Mouse (Mus musculus): ENCODE measurements around the gene Foxm1.

Gene Foxm1

DNA sequence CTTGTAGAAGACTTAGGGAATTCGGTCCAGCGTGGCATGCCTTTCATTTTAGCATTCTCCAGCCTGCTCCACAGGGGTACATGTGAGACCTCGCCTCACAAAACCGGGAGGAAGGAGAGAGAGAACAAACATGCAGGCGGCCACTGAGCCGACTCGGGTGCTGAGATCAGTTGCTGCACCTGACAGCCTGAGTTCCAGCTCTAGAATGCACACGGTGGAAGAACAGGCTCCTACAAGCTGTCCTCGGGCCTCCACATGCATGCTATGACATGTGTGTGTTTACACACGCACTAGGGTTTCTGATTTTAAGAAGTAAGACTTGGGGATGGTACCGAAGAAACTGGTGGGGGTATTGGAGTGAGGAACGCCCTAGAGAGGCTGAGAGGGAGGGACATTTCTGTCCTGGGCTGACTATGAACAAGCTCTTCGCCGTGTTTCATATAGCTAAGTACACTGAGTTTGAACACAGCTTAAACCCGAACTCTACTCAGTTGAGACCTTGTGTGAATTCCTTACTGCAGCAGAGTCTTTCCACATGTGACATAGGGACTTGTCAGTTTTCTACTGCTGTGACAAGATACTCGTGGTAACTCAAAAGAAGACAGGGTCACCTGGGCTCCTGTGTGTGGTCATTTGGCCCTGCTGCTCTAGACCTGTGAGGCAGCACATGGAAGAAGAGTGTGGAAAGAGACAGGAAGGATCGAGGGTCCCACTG is 13.8 kb downstream of the Foxm1 start:
- no peak for DNase-seq (ENCODE audit: low read depth, low spot score)

DNA sequence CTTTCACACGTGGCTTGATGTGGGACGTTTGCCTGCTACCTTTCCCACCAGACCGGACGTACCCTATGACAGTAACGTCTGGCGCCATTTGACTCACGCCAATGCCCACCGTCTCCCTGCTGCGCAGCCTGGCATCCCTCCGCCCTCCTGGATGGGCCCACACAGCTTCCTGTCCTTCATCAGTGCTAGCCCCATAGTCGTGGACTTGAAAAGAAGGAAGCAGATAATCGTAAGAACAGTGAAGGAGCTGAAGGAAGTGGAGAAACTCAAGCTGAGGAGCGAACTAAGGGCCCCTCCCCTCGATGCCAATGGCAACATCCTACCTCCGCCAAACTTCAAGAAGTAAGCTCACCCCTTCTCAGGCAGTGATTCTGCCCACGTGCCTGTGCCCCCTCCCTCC is 16.9 kb downstream of the Foxm1 start:
- DNase-seq (ENCODE audit: low read depth, low spot score) = no peak

DNA sequence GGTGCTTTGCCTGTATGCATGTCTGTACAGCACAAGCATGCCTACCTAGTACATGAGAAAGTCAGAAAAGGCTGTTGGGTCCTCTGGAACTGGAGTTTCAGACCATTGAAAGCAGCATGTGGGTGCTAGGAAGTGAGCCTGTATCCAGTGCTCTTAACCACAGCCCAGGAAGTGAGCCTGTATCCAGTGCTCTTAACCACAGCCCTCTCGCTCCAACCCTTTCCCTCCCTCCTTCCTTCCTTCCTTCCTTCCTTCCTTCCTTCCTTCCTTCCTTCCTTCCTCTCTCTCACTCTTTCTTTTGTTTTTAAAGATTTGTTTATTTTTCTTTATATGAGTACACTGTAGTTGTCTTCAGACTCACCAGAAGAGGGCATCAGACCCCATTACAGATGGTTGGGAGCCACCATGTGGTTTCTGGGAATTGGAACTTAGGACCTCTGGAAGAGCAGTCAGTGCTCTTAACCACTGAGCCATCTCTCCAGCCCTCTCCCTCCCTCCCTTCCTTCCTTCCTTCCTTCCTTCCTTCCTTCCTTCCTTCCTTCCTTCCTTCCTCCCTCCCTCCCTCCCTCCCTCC is 17.9 kb downstream of the Foxm1 start:
- peak; percentile 36 for DNase-seq (ENCODE audit: low read depth, low spot score)

DNA sequence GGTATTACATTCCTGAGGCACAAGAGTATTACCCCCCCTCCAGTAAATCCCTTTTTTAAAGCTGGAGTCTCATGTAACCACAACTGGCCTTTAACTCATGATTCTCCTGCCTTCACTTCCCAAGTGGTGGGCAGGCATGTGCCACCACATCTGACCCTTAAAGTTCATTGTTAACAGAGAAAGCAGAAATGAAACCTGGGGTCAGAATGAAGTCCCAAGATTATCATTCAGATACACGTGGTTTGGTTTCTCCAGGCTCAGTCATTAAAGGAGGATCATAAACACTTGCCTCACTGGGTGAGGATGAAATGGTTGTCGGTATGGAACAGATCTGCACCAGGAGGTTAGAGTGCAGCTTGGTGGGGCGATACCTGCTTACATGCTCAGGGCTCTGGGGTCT is 18.5 kb downstream of the Foxm1 start:
- DNase-seq (ENCODE audit: low read depth, low spot score) = no peak

DNA sequence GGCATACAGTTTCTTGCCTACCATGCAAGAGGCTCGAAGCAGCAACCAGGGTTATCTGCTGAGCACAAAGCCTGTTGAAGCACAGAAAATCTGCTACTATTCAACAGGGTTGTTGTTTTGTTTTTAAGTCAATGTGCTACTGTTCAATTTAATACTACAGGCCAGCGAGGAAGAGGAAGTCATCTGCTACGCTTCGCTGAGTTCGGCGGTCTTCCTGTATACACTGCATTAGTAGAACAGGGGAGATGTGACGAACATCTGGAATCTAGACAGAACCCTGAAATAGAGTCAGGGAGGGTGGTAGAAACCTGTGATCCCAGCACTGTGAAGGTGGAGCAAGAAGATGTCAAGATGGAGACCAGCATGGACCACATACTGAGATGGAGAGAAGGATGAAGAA is 21.0 kb downstream of the Foxm1 start:
- no peak for DNase-seq (ENCODE audit: low read depth, low spot score)

DNA sequence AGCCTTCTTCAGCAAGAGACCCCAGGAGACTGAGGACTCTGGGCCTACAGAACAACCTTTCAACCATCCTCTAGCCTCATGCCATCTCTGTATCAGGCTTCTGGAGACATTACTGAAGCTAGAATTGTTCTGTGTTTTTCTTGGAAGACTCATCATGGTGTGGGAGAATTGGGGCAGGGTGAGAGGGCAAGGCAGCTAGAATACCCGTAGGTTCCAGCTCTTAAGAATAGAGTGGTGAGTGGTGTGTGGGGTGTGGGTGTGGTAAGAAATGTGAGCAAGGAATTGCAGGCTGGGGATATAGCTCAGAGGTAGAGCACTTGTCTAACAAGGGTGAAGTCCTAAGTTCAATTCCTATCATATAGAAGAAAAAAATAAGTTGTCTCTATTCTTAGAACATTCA is 22.3 kb downstream of the Foxm1 start:
- DNase-seq (ENCODE audit: low read depth, low spot score) = no peak

DNA sequence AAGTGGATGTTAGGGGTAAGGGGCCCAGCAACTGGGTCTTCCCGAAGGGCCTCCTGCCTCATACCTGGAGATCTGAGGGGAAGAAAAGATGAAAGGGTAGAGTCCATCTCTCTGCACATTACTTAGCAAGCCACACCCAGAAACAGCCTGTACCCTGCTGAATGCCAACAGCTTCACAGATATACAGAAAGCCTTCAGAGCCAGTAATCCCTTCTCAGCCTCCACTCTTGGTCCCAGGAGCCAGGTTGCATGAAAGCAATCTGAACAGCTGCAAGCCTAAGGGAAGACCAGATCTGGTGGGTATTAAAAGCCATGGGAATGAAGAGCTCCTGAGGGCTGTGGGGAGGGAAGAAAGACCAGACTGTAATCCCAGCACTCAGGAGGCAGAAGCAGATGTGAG is 26.4 kb downstream of the Foxm1 start:
- no peak for DNase-seq (ENCODE audit: low read depth, low spot score)

DNA sequence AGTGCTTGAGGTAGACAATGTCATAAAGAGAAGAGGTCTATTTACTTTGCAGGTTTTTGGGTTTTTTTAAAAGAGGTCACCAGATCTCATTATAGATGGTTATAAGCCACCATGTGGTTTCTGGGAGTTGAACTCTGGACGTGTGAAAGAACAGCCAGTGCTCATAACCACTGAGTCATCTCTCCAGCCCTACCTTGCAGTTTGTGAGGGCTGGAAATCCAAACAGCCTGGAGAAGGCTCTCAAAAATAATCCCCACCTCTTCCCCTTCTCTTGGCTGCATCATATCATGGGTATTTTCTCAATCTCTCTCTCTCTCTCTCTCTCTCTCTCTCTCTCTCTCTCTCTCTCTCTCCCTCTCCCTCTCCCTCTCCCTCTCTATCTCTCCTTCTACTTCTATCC is 27.9 kb downstream of the Foxm1 start:
- DNase-seq (ENCODE audit: low read depth, low spot score) = peak; percentile 31

DNA sequence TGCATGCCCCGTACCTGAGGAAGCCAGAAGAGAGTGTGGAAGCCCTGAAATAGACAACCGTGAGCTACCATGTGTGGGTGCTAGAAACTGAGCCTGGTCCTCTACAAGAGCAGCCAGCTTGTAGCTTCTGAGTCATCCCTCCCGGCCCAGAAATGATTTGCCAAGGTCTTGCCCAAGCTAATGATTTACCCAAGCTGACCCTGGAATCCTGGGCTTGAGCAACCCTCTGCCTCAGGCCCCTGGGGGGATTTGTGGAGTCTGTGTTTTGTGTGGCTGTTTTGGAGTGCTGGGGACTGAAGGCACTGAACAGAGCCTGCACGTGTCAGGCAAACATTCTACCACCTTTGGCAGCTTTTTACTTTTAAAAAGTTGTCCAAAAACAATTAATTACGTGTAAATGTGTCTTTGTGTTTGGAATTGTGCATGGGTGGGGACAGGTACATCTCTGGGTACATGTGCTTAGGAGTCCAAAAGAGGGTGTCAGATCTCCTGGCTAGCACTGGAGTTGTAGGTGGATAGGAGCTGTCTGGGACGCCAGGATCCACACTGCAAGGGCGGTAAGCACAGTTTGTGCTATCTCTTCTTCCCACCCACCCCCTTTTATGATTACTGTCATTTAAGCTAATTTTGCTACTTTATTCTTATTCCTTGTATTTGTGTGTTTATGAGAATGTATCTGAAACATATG is 35.0 kb downstream of the Foxm1 start:
- peak; percentile 64 for DNase-seq (ENCODE audit: low read depth, low spot score)

DNA sequence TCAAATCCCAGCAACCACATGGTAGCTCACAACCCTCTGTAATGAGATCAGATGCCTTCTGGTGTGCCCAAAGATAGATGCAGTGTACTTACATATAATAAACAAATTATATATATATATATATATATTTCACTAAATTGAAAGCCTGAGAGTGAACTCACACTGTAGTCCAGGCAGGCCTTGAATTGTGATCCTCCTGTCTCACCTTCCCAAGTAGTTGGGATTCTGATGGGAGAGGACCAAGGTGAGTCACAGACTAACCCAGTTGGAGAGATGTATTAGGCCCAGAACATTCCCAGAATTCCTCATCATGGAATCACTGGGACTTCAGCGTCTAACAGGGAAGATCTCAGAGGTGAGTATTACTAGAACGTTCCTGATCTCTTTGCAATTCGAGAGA is 36.2 kb downstream of the Foxm1 start, which contains the start of gene Nrip2:
Nrip2 (plus strand) TSS at position 301 of the 400 bp plus-strand sequence.
- DNase-seq (ENCODE audit: low read depth, low spot score) = no peak

DNA sequence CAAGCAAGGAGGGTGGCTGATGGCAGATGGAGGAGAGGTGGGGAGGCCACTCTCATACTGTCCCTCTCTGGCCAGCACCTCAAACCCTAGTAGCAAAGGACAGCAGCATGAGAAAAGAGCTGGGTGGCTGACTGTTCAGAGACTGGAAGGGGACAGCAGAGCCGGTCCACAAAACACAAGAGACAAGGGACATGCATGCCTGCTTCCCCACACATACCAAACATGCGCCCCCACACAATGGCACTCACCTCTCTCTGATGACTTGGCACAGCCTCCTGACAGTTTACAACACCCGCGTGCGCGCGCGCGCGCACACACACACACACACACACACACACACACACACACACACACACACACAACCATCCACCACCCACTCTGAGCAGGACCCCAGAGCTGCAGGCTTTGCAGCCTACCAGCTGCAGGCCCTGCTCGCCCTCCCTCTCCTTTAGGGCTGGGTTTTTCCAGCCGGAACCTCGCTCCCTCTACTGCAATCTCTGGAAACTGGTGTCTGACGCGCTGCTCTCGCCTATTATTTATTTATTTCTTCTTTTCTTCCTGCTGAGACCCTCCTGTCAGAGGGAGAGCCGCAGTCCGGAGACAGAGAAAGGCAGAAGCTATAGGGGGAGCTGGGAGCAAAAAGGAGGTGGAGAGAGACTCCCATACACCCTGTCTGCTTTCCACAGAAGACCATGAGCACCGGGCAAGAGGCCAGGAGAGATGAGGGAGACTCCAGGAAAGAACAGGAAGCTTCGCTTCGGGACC is 36.8 kb downstream of the Foxm1 start:
- no peak for DNase-seq (ENCODE audit: low read depth, low spot score)

DNA sequence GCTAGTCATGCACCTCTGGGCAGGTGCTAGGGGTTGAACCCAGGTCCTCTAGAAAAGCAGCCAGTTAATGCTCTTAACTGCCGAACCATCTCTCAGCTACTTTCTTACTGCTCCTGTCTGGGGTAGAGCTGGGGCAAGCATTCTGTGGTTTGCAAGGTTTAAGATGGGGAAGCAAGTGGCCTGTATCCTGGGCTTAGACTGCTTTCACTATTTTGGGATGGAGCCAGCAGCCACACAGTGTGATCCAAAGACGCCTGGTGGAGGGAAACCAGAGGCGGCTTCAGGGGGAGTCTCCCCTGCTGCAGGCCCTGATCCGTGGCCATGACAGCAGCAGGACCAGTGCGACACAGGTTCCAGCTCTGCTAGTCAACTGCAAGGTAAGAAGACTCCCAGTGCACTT is 41.9 kb downstream of the Foxm1 start:
- no peak for DNase-seq (ENCODE audit: low read depth, low spot score)

DNA sequence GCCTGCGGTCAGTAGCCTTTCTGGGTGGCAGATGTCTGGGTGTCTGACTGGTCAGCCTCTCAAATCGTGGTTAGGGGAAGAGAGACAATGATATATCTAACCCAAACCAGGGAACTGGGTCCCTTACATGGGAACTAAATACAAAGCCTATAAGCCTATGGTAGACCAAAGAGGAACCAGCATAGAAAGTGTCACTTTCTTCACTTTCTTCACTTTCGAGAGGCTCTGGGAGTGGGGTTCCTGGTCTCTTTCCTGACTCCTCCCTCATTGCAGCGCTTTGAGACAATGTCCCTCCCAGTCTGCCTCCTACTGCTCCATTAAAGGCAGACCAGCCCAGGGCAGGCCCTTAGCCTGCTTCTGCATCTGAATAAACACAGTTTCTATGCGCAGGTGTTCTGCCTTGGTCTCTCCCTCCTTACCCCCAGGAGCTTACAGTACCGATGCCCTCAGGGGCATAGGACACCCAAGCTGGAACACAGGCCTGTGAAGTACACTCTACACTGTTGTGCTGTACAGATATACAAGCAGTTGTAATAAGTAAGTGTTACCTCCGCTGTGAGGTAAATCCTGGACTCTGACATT is 45.9 kb downstream of the Foxm1 start:
- DNase-seq (ENCODE audit: low read depth, low spot score) = no peak

DNA sequence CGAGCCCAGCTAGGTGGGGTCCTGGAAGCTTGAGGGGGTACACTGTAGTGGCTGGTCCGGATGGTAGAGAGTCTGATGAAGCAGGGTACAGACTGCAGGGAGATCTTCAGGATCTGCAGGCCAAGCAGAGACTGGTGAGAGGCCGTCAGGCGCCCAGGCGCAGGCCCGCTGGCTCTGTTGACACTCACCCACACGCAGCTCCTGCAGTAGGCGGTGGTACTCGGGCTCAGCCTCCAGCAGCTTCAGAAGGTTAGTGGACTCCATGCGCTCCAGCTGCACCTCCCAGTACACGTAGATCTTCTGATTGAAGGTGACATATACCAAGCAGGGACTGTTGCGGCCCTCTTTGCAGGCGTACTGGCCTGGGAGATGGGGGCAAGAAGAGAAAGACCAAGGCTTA is 47.5 kb downstream of the Foxm1 start:
- no peak for DNase-seq (ENCODE audit: low read depth, low spot score)

DNA sequence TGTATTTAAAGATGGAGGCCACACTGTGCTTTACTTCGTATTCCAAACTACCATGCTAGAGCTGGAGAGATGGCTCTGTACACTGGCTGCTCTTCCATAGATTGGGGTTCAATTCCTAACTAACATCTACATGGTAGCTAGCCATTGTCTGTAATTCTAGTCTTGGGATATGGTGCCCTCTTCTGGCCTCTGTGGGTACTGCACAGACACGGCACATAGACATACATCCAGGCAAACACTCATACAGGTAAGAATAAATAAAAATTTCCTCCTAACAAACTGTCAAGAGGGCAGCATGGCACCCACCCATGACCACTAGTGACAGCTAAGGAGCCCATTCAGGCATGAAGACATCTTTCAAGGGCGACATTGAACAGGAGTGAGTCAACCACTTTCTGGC is 48.3 kb downstream of the Foxm1 start:
- DNase-seq (ENCODE audit: low read depth, low spot score) = peak; percentile 91

DNA sequence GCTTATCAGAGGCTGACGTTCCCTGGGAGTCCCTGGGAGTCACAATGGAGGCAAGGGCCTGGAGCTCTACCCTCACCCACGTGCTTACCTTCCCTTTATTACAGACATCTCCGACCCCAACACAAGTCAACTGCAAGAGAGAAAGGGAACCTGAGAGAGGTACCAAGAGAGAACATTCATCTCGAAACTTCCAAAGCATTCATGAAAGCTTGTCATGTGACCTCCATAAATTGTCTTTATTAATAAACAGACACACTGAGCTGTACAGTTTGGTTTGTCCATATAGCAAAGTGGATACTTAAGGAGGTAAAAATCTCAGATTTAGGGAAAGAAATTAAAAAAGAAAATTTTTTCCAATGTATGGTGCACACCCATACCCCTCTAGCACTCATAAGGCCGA is 53.4 kb downstream of the Foxm1 start:
- DNase-seq (ENCODE audit: low read depth, low spot score) = no peak

DNA sequence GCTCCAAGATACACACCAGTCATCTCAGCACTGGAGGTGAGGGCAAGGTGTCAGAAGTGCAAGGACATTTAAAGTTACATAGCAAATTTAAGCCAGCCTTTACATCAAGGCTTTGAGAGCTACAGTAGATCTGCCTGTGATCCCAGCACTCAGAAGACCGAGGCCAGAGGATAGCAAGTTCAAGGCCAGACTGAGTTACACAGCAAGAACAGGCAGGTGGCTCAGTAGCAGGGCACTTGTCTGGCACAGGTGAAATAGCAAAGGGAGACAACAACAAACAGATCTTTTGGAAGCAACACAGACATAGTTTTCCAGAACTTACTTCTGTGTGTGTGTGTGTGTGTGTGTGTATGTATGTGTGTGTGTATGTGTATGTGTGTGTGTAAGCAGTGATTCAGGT is 55.3 kb downstream of the Foxm1 start:
- DNase-seq (ENCODE audit: low read depth, low spot score) = no peak

DNA sequence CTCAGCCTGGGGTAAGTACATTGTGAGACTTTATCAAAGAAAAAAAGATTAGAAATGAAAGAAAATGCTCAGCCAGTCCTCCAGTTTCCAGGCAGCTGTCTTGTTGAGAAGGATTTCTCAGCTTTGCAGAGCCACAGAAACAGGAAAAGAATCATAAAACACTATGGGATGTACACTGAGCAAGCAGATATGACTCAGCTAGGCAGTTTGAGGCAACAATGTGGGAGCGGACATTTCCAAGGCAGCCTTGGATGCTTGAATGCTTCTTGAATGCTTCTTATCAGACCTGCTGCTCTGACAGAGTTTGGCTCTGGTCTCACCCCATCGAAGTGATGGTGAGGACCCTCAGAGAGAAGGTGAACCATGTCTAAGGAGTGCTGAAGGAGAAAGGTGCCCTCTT is 58.3 kb downstream of the Foxm1 start:
- DNase-seq (ENCODE audit: low read depth, low spot score) = peak; percentile 62

DNA sequence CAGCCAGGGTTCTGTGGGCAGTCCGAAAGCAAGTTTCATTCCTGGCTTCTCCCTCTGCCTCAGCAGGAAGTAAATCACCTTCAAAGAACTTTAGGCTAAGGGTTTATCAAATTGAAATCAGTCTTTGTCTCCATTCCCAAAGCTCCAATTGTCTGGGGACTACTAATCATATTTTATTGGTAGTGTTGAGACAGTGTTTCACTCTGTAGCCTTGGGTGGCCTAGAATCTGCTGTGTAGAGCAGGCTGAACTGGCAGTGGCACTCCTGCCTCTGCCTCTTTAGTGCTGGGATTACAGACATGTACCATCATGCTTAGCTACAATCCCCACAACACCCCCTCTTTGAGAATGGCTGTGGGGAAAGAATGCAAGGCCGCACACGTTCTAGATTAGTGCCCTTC is 58.7 kb downstream of the Foxm1 start:
- no peak for DNase-seq (ENCODE audit: low read depth, low spot score)

DNA sequence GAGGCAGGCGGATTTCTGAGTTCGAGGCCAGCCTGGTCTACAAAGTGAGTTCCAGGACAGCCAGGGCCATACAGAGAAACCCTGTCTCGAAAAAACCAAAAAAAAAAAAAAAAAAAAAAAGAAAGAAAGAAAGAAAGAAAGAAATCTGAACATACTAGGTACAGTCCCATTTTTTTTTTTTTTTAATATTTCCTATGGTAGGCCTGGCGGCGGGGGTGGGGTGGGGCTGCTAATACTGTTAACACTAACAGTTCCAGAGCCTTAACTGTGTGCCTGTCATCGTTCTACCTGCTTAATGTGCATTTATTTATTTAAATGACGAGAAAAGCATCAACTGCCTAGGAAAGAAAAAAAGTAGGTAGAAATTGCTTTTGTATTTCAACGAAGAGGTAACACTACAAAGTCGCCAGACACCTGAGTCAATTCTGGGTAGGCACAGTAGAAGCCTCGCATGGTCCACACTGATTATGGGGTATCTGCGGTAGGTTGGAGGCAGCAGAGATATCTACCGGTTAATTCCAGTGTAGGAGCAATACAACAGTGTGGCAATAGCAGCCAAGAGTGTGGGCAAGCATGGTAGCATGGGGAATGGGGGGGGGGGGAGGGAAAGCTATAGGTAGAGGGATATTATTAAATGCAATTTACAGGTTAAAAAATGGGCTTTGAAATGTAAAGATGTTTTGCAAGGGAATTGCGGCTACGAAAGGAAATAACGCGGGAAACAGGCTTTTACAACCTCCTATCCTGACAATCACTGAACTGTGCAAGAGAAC is 60.9 kb downstream of the Foxm1 start:
- DNase-seq (ENCODE audit: low read depth, low spot score) = no peak

All from 3T3-L1 (cell line).